Mouse (Mus musculus): ENCODE measurements around the gene Hecw1. TPM values are rescaled to one million over a fixed set of nuclear protein-coding genes. Genes with fewer than 3 reads are reported as not detected.

The Hecw1 gene
- under 1 TPM in 2 of 4 experiments, not detected in 2; 0.10 to 0.22 TPM for total RNA-seq (2022)

DNA sequence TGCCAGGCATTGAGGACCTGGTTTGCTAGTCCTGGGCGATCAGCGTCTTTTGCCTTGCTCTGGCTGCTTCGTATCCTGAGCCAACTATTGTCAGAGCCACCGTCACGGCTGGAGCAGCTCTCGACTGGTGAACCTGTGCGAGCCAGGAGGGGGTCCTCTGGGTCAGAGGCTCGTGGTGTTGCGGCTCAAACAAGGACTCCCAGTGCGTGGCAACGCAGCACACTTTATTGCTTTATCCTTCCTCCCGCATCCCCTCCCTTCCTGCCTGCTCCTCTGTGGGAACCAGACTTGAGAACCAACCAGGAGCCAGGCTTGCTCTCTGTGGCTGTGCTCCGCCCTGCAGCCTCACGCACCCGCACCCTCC is at the start of gene Hecw1:
TSS of gene Hecw1 (minus strand) at position 323 of the 364 bp plus-strand sequence.
- DNase-seq (ENCODE audit: low spot score in 2 of 2): no peak

DNA sequence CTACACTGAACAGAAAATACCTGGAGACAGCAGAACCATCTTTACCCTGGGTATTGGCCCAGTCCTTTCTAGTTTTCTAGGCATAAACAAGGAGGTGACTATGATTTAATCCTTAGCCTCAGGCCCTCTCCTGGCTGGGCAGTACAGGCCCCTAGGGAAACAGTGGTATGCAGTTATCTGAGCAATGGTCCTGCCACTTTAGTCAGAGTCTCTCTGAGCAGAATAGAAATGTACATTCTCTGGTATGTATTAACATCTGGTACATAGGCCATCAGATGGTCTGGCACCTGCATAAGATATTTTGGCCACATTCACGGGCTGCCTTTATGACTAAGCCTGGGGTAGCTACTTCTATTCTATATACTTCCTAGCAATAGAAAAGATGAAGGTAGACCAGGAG is 38.3 kb upstream of the Hecw1 start:
- DNase-seq (ENCODE audit: low spot score in 2 of 2): no peak

DNA sequence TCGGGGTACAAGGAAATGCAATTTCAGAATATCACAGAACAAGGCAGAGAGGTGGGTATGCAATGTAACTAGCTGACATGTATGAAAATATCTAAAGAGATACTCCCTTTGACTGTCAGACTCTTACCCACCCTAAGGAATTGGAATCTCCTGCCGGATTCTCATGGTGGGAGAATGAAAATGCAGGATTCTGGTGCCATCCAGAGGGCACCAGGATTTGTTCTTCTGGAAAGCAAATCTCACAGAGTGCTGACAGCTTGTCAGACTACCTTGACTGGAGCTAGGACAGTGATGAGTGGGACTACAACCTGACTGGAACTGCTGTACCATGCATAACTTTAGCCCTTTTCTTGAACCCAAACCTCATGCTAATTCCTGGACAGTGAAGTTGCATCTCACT is 29.6 kb upstream of the Hecw1 start:
- DNase-seq (ENCODE audit: low spot score in 2 of 2): no peak

DNA sequence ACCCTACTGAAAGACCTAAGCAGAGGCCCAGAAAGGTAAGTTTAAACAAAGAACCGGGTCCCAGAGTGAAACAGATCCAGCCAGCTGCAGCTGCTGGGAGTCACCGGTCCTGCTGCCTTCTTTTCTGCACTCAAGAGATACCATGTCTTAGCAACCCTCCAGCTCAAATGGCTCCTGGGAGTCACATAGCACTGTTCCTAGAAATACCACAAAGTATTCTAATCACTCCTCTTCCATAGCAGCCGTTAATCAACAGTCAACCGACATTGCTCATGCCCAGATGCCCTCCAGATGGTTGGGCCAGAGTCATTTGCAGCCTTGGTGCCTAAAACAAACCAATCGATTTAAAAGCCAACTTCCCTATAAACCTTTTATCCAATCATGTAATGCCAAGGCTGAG is 19.8 kb upstream of the Hecw1 start:
- no peak for DNase-seq (ENCODE audit: low spot score in 2 of 2)

DNA sequence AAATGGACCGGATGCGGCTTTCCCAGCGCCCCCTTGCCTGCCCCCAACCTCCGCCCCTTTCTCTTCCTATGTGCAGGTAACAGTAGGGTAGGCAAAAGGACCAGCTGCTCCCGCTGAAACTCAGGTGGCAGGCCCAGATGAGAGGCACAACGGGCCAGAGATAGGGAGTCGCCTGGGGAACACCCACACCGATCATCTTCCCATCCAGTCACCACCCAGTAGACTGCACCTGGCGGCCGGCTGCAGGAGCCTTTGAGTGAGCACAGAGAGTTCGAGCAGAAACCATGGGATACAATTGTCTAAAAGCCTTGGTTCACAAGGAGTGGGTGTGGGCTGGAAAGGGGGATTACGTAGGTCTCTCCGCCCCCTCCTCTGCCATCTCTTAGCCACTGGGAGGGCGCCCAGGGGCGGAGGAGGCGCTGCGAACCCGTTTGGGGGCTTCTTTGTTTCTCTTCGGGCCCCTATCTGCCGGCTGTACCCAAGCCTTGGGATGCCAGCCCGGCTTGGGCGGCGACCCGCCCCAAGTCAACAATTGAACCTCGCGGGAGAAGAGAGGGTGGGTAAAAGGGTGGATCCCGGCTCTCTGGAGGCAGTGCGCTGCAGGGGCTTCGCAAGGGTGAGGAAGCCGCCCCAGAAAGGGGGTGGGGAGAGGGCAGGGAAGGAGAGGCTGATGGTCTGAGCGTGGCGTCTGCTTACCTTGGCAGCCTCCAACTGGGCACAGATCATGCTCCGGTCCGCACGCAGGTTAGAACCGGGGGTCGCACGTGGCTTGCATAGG is 711 bp downstream of the Hecw1 start:
- no peak for DNase-seq (ENCODE audit: low spot score in 2 of 2)

DNA sequence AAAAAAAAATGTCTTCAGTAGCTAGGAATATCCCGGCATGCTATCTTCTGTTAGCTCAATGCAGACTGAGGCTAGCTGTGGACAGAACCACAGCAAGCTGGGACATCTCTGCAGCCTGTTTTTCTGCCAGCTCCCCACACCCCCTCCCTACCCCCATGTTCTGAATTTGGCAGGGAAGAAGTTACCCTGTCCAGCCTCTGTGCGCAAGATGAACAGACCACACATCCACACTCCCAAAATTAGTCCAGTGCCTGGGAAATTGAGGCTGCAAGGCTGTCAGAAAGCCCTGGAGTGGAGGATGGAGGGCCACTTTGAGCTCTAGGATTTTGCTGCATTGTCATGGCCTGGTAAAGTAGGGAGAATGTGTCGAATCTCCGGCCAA is 1.3 kb downstream of the Hecw1 start:
- no peak for DNase-seq (ENCODE audit: low spot score in 2 of 2)

DNA sequence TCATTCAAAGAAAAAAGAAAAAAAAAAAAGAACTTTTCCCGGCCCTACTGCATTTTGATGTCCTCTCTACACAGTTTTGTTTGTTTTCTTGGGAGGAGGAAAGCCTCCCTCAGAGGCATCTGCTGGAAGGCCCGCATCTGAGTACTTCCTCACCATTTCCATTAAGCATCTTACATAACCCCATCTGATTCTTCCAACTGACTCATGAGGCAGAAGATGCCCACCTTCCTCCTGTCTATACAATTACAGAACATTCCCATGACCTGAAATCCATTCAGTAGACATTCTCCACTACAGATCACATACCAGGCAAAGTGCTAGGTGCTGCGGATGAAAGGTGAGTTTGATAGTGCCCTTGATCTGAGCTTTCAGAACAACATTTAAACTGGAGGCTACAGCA is 3.4 kb downstream of the Hecw1 start:
- DNase-seq (ENCODE audit: low spot score in 2 of 2): no peak

DNA sequence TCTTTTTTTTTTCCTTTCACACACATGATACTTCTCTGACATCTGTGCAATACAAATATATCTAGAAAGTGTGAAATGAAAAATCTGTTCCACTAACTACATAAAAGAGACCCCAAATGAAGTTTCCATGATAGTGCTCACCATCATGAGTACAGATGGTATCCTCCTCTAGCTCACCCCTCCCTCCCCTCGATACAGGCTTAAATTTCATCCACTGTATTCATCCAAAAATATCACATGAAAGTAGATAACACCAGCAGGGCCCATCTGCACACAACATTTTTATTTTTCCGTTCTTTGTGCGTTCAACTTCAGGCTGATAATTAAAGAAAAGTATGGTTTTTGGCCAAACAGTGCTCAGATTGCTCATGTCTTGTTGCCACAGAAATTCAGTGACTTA is 5.5 kb downstream of the Hecw1 start:
- DNase-seq (ENCODE audit: low spot score in 2 of 2): no peak

DNA sequence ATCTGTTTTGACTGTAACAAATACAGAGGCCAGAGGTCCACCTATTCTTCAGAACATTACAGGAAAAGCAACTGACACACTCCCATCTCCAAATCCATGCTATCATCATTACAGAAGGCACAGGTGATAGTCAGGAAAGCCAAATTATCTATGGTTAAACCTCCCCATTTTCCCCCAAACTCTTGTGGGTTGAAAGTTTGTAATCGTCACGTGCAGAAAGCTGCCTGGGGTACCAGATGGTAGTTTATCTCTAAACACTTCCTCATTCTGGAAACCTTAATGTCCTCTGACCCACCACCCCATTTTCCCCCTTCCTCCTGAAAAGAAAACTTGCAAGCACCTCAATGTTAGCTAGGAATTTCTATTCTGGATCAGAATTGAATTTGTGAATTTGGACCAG is 7.9 kb downstream of the Hecw1 start:
- no peak for DNase-seq (ENCODE audit: low spot score in 2 of 2)

DNA sequence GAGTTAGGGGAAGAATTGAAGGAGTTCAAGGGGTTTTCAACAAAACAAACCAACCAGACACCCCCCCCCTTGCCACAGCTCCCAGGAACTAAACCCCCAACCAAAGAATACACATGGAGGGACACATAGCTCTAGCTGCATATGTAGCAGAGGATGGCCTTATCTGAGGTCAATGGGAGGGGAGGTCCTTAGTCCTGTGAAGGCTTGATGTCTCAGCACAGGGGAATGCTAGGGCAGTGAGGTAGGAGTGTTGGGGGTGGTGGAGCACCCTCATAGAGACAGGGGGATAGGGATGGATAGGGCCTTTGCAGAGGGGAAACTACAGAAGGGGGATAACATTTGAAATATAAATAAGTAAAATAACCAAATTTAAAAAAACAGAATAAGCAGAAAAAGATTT is 9.1 kb downstream of the Hecw1 start:
- no peak for DNase-seq (ENCODE audit: low spot score in 2 of 2)

DNA sequence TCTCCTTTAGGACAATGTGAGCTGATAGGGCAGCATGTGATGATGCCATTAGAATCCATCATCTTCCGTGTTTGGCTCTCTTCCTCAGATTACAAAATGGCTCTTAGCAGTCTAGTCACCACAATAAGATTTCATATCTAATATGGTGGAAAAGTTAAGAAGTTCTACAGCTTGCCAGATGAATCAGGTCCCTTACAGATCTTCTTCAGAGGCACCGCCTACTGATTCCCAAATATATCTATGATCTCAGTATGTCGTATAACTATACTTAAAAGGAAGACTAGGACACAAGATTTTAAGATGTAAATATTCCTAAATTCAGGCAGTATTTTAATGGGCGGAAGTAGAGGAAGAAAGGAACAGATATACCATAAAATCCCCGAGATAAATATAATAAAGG is 16.3 kb downstream of the Hecw1 start:
- no peak for DNase-seq (ENCODE audit: low spot score in 2 of 2)

DNA sequence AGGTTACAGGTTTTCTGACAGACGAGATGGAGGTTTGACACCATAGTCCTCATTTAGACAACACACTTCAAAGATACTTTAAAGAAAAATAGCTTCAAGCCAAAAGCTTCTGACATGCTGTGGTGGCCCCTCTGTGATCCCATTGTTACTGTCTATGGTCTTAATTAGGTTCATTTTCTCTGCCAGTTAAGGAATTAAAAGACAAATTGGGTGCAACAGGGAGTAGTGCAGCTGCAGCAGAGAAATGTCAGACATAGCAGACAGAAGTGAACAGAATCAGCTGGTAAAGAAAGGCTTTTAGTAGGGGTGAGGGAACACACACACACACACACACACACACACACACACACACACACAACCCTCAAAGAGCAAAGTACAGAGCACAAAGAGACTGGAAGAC is 22.8 kb downstream of the Hecw1 start:
- no peak for DNase-seq (ENCODE audit: low spot score in 2 of 2)

DNA sequence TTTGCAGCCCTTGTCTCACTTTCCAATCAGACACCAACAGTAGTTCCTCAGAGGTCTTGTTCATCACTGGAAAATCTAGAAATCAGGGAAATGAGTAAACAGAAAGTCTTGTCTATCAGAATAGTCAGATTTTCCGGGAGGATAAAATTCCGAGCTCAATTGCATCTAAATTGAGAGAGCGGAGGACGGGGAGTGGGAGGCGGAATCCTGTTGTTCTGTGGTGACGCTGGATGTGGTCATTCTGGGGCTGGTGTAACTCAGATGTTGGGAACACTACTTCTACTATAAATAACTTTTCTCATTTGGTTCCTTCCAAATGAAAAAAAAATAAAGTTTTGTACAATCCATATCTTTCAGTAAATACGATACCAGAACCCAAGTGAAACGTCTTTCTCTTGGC is 24.2 kb downstream of the Hecw1 start:
- no peak for DNase-seq (ENCODE audit: low spot score in 2 of 2)

DNA sequence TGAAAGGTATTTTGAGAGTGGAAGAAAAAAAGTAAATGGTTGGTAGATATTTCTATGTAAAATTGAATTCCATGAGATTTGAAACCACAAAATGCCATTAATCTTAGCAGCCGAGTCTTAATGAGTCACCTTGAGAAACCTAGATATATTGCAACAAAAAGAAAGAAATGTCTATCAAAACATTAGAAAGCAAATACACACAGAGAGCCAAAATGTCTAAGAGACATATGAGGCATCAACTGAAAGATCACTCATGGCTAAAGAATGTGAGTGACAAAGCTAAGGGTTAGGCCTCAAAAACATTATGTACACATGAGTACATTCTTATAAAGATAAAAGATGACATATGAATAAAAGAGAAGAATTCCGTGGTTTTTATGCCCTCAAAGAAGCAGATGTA is 26.1 kb downstream of the Hecw1 start:
- DNase-seq (ENCODE audit: low spot score in 2 of 2): no peak

DNA sequence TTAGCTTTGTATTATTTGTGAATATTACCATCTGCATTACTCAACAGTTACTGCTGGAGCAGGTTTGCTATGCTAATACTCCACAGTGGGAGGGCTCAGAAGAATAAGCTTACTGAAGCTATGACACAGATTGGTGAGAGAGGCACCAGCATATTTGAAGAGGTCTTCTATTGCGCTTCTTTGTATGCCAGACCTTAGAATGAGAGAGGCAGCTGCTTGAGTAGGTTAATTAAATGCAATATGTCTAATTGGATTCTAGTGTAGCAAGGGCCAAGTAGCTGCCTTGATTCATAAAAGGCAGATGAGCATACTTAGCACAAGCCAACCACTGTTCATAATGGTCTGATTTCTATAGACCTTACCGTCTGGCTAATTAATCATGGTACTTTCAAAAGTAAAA is 35.2 kb downstream of the Hecw1 start:
- DNase-seq (ENCODE audit: low spot score in 2 of 2): no peak

DNA sequence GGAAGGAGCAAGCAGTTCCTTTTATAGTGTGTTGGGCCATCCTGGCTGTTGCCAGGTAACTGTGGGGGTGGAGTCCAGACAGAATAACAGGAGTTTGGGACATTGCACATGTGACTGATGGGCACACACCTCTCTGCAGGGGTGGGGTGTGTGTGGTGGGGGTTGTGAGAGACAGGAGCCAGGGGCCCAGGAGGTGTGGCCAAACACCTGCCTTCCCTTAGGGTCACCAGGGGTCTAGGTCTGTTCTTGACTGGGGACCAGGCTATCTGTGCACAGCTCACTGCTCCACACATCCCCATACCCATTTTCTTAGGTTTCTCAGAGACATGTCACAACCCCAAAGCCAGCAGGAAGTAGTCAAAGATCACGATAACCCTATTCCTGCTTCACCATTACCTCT is 51.9 kb downstream of the Hecw1 start:
- DNase-seq (ENCODE audit: low spot score in 2 of 2): no peak

DNA sequence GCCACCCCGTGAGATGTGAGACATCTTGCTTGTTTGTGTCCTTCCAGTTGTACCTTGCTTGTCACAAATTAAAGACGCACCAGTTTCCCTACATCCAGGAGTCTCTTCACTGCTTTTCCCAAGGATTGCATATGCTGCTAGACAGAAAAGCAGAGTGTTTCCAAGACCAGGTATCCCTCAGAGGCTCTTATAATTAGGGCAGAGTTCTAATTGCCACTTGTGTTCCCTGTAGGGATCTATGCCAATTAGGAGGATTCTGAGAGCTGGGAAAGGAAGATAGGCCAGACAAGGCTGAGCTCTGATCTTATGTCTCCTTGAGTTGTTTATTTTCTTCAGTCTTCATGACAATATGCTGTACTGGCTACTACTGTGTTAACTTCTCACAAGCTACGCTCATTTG is 55.5 kb downstream of the Hecw1 start:
- no peak for DNase-seq (ENCODE audit: low spot score in 2 of 2)

DNA sequence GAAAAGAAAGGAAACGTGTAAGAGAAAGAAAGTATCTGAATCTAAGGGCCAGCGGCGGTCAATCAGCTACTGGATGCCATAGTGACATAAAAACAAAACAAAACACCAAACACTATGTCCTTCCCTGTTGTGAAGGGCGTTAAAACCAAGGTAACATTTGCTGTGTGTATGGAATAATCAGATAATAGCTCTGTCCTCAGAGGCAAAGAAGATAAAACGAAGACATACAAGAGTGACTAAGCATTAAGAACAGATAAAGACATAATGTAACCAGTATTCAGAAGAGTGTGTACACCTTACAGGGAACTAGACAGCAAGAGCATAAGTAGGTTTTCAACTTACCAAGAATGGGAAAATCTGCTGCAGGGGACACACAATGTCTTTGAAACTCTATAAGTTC is 62.0 kb downstream of the Hecw1 start:
- no peak for DNase-seq (ENCODE audit: low spot score in 2 of 2)

DNA sequence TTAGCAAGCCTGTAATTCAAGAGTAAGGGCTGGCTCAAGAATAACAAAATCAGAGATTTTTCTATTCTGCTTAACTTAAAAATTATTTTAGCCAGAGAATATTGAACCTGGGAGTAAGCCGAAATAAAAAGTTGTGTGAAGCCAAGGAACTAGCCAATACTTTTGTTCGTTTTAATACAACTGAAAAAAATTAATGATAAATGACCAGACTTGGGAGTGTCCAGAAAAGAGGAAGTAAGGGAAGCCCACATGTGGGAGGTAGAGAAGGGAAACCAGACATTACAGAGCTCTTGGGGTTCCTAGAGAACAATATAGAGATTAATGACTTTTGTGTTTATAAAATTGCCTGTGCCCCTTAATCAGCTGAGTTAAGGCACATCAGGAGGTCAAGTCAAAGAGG is 66.0 kb downstream of the Hecw1 start:
- no peak for DNase-seq (ENCODE audit: low spot score in 2 of 2)

DNA sequence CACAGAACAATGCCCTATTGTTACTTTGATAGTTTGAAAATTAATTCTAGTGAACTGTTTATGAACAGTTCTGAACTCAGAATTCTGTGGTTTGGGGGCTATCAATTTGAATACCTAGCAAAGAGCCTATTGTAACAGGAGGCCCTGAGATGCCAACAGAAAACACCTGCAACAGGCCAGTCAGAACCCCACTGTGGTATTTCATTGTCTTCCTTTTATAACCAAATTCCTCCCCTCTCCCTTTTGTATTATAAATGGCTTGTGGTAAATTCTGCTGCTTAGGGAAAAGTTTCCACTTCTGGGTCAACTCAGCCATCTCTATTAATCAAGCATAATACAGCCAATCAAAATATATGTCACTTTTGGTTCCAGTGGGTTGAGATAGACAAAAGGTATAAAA is 83.5 kb downstream of the Hecw1 start:
- DNase-seq (ENCODE audit: low spot score in 2 of 2): no peak

DNA sequence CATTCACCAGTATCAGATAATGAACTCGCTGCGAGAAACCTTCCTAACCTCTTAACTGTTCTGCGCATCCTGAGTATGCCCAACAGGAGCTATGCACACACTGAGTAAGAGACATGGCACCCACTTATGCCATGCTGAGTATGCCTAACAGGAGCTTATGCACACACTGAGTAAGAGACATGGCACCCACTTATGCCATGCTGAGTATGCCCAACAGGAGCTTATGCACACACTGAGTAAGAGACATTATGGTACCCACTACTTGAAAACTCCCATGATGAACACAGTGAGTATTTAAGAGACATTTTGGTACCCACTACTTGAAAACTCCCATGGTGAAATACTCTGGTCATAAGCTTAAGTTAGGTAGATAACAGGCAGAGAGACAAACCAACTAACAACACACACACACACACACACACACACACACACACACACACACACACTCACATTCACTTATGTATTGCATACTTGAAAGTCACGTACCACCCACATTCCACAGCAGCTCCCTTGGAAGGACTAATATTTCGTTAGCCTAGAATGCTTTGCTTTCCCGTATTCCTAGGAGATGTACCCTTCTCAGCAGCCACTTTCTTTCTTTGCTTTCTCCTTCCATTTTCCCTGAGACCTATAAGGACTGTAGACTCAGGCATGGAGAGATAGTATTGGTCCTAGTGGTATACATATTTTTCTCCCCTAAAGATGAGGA is 94.0 kb downstream of the Hecw1 start:
- no peak for DNase-seq (ENCODE audit: low spot score in 2 of 2)

DNA sequence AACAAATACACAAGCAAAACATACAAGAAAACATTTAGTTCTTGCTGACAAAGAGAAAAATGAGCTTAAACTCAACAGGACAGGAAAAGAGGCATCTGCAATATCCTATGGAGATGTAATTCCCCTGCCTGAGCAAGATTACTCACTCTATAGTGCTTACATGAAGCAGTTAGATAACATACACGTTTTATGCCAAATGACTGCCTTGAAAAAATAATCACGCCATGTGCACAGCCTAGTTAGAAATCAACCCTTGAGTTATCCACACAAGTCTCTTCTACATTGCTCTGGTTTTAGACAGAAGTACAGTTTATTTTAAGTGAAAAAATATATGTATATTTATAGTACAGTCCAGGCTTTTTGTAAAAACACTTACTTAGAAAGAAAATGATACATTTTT is 98.2 kb downstream of the Hecw1 start:
- no peak for DNase-seq (ENCODE audit: low spot score in 2 of 2)

DNA sequence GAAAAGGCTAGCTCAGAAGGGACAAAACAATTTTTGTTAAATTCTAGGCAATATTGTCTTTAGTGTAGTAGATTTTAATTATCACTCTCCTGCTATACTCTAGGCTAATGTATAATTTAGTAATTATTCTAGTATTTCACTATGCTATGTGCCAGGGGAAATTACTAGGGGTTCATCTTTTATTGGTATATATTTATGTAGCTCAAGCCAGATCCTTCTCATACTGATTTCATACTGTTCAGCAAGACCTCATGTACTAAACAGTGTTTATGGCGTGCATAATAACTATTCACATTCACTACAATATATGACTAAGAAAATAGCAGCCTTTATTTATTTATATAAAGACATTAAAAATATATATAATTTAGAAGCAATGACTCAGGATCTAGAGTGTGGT is 109.6 kb downstream of the Hecw1 start:
- no peak for DNase-seq (ENCODE audit: low spot score in 2 of 2)

All from gastrocnemius, adult 8-10 months (tissue).